Mouse (Mus musculus) gastrocnemius, adult 8-10 months (tissue): ENCODE results near the gene Scn5a. TPM values are rescaled to one million over a fixed set of nuclear protein-coding genes. Genes with fewer than 3 reads are reported as not detected.

ENCODE experiments used
- DNase-seq, 2 experiments: peaks; one replicate each; pipeline ENCODE4 v3.0.0; 2022; ENCODE audit warnings: low spot score in 2 of 2
- total RNA-seq, 4 experiments: library from RNA; stranded (reverse); gene quantifications; 2 replicates each; pipeline ENCODE4 v1.2.4; 2022

Scn5a gene
- total RNA-seq, 4 experiments from 2014 or later = 0.05 to 0.17 (median 0.15) TPM

DNA sequence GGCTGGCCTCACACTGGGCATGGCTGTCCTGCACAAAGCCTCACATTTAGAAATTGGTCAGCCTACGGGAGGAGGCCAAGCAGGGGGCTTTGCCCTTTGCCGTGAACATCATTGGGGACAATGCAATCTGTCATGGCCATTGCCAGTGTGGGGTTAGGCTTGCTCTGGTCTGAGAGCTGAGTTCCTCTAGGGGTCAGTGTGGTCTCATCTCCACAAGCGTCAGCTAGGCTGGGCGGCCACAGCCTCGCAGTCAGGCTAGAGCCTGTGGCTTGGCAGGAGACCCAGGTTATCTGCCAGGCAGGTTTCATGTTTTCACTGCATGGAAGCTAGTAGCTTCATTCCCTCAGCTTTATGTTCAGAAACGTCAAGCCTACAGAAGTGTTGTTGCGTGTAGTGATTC lies 113.2 kb downstream of the Scn5a start:
- DNase-seq = peak; percentile 51 to 77

DNA sequence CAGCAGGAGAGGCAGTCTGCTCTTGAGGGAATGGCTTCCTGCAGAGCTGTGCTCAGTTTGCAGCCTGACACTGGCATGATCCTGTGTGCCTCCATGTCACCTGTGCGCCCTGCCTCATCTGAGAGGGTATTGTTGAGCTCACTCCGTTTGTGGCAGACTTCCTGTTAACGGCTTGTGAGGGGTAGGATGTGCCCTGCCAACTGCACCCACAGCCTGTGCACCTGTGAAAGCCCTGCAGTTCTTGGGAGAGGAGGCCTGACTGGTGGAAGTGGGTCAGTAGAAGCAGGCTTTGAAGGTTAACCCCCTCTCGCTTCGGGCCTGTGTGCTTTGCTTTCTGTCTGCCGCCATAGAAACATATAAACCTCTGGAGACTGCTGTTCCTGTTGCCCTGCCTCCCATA lies 113.8 kb downstream of the Scn5a start:
- DNase-seq = no peak

DNA sequence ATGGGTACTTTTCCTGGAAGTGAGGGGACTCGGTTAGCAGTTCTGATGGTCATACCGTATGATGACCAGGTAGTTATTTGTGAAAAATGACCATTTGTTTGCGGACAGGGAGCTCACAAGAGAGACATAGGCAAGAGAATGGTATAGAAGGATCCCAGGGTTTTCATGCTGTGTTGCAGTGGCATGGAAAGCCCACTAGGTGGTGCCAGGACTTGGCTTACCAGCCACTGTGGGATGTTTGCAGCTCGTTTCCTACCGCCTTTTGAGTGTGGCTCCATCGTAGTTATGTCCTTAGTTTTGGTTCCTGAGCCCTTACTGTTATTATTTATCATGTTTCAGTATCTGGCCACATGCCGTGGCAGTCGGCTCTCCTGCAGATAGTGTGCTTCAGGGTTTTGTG lies 118.4 kb downstream of the Scn5a start:
- DNase-seq = no peak

DNA sequence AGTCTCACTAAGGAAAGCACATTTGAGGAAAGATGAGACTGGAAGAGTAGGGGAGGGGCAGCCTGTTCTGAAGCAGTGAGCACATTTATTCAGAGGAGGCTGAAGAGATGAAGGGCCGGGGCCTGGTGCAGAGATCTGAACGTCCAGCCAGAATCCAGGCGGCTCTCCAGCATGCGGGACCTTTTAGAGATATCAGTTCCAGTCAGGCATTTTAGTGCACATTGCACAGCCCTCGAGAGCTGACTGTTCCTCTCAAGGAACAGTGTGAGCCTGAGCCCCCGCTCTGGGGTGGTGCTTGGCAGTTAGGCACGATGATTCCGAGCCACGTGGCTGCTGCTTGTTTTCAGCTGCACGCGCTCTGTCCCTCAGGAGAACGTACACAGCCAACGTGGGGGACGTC lies 121.7 kb downstream of the Scn5a start:
- no peak for DNase-seq

DNA sequence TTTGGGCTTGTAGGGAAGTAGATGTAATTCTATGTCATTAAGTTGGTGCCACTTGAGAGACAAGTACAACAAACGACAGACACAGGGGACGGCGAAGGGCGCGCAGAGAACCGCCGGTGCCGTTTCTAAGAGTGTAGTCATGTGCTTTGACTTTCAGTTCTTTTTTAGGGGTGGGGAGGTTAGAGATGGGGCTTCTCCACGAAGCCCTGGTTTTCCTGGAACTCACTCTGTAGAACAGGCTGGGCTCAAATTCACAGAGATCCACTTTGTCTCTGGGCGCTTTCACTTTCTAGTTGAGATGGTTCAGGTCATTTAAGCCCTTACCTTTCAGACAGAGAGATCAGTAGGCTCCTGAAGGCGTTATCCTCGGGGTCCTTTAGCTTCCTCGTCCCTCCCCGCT lies 122.8 kb downstream of the Scn5a start:
- no peak for DNase-seq

DNA sequence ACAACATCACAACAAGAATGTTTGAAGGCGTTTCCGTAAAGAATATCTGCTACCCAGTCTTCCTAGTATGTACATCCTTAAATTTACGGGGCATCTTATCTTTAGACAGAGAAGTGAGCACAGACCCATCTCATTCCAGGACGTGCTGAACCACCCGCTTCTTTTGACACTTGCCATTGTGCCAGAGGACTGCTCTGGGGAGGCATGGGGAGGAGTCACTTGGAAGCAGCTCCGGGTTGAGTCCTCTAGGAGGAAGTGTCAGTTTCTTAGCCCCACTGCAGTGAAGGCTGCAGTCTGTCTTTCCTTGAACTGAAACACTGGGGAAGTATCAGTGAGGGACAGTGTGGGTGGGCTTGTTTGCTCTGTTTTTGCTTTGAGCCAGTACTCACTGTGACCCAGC lies 133.1 kb downstream of the Scn5a start:
- DNase-seq = no peak

DNA sequence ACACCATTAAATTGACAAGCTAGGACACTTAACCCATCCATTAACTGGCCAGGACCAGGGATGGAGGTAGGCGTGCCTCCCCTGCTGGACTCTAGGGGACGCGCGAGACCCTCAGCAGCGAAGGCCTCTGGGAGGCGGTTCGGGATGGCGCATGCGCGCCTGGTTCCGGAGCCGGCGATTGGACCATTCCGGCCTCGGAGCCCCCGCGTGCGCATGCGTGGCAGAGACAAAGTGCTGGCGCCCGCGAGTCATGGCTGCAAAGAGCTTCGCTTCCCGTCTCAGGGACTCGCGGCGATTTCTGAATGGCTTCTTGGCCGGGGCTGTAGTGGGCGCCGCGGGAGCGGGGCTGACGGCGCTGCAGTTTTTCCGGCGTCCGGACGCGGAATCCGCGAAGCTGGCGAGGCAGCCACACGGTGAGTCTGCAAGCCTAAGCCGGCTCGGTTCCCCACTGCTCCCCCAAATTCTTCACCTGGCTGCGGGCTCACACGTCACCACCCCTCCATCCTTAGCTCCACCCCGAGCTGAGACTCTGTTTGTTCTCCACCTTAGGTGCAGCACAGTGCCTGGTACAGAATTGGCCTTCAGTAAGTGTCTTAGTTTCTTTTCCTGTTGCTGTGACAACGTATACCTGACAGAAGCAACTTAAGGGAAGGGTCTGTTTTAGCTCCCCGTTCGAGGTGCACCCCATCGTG lies 133.9 kb downstream of the Scn5a start, which contains the start of gene Exog:
TSS of gene Exog (plus strand) at position 206 of the 692 bp plus-strand sequence.
- peak; percentile 93 to 96 for DNase-seq

DNA sequence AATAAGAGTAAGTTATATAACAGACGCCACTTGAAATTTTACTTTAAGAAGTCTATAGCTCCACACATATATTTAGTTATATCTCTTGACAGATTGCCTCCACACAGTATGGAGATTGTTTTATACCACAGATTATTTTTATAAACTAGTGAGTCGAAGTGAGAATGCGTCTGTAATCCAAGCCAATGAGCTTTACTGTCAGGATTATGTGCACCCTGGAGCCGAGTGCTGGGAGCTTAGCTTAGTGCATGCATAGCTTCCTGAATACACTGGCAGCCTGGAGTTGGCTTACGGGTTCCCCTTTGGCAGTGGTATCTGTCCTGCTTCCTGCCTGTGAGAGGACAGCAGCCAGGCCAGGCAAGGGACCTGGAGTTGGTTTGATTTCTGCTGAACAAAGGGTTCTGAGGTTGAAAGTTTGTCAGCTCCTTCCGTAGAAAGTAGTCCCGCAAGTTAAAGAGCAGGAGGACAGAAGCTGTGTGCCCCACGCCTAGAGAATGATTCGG lies 140.3 kb downstream of the Scn5a start:
- peak in 1 of 2 experiments; percentile 33 for DNase-seq

DNA sequence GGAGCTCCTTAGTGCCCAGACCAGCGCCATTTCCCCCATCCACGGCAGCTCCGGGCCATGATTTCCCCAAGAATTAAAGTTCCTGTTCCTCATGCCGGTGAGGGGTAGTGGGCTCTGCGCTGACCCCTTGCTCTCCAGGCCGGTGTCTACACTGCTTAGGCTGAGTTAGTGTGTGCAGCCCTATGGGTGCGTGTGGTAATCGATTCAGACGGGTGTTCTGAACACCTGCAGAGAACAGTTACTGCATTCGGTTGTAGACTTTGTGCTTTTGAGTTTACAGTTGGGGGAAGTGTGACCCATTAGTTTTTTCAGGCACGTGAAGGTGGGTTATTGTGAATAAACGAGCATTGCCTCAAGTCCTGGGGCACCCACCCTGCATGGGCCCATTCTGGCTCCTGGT lies 140.8 kb downstream of the Scn5a start:
- no peak for DNase-seq

DNA sequence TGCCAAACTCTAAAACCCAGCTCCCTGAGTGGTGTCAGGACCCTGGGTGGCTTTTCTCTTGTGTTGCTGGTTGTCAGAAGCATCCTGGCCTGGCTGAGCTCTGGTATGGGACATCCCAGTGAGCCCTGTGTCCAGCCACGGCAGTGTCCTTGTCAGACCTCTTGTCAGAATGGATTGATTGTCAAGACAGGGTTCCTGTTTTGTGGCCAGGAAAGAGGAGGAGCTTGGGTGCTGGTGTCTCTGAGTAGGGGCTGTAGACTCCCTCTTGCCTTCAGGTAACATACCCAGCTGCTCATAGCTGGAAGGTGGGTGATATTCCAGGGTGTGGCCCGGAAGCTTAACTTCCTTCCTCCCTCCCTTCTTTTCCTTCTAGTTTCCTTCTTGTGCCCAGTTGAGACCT lies 143.0 kb downstream of the Scn5a start:
- DNase-seq = no peak

Other genes starting within 250 kb of the Scn5a start
- 10 to 100 TPM; 35.9 to 42.5 (median 39.9) TPM for gene Acaa1a, start 239.3 kb downstream of the Scn5a start, total RNA-seq
- gene Myd88, start 237.6 kb downstream of the Scn5a start, total RNA-seq = 1 to 10 TPM; 2.7 to 4.1 (median 3.9) TPM
- under 1 TPM in 2 of 4 experiments, not detected in 2; 0.07 to 0.11 TPM for gene Xylb, start 221.6 kb downstream of the Scn5a start, total RNA-seq
- gene Slc22a14, start 213.5 kb downstream of the Scn5a start, total RNA-seq = not detected
- 10 to 100 TPM; 17.1 to 18.9 (median 18.7) TPM for gene Acvr2b, start 176.9 kb downstream of the Scn5a start, total RNA-seq
- gene Exog, start 134.1 kb downstream of the Scn5a start, total RNA-seq = 1 to 10 TPM; 1.4 to 1.8 (median 1.6) TPM
- not detected for gene Scn10a, start 140.3 kb upstream of the Scn5a start, total RNA-seq
- under 1 TPM in 2 of 4 experiments, not detected in 2; 0.05 TPM for gene Scn11a, start 246.4 kb upstream of the Scn5a start, total RNA-seq